Mouse (Mus musculus): ENCODE measurements around the gene Mff. TPM values are rescaled to one million over a fixed set of nuclear protein-coding genes. Genes with fewer than 3 reads are reported as not detected.

Gene Mff
- total RNA-seq, 2 experiments from 2014 or later: 268 to 270 TPM

DNA sequence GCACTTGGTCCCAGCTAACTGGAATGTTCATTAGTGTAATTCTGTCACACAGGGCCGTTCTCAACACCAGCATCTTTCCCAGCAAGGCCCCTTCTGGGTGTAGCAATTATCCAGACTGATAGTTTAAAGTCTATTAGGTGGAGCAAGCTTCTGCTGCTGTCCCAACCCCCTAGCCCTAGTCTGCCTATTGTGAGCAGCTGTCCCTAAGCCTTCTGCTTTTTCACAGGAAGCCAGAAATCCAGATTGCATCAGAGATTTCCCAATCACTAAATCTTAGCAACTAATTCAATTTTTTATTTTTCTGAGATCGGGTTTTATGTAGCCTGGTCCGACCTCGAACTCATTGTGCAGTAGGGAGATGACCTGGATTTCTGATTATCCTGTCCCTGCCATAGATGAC is 74.2 kb downstream of the Mff start:
- intact Hi-C loops (cut with DNase I): no loop called here
- DNase-seq (ENCODE audit: low spot score in 2 of 2): no peak

- intact Hi-C loops (cut with DNase I): no loop called here
- no peak for DNase-seq (ENCODE audit: low spot score in 2 of 2)
Measured at GRCm38 (mm10) chr1:82801105-82801783, 76.6 kb downstream of the Mff start.

Other genes starting within 250 kb of the Mff start
- 1 to 10 TPM; 3.5 to 3.9 TPM for gene Col4a4, start 138.0 kb upstream of the Mff start, total RNA-seq (2021)
- 1 to 10 TPM; 1.3 to 1.8 TPM for gene Col4a3, start 138.0 kb upstream of the Mff start, total RNA-seq (2021)
- not detected for gene Tm4sf20, start 43.6 kb downstream of the Mff start, total RNA-seq (2021)
- gene Gm47791, start 46.4 kb downstream of the Mff start, total RNA-seq (2021): not detected
- 10 to 100 TPM; 81.8 to 90.3 TPM for gene Agfg1, start 114.6 kb downstream of the Mff start, total RNA-seq (2021)
- gene A030005L19Rik, start 188.4 kb downstream of the Mff start, total RNA-seq (2021): not detected
- gene A030014E15Rik, start 200.0 kb downstream of the Mff start, total RNA-seq (2021): not detected
- not detected for gene Gm6217, start 206.5 kb downstream of the Mff start, total RNA-seq (2021)
- gene A030003K21Rik, start 218.5 kb downstream of the Mff start, total RNA-seq (2021): not detected
- not detected for gene Gm7544, start 231.1 kb downstream of the Mff start, total RNA-seq (2021)
- gene Gm47955, start 235.4 kb downstream of the Mff start, total RNA-seq (2021): not detected